Mouse (Mus musculus) hindbrain, embryonic 12.5 days (tissue): ENCODE measurements around the gene Cdc42ep5. TPM values are rescaled to one million over a fixed set of nuclear protein-coding genes. Genes with fewer than 3 reads are reported as not detected.
A peak's percentile ranks its signal among the peaks of the same experiment; 100 is the strongest.

Experiments used
- ATAC-seq: fragments of 200-750 bp; cut with Nextera tagmentation; 2 replicates; pipeline ENCODE4 v1.8.0; 2017; ENCODE audit warnings: moderate TSS enrichment; ENCODE audit not compliant: low FRiP score
- H3K27ac ChIP-seq: fragments of 300-500 bp; sonication (generic); 2 replicates; pipeline ENCODE4 v1.5.1; 2016; ENCODE audit warnings: mild to moderate bottlenecking
- H3K27me3 ChIP-seq: fragments of 300-500 bp; sonication (generic); 2 replicates; pipeline ENCODE4 v1.6.1; 2016; ENCODE audit warnings: mild to moderate bottlenecking
- H3K36me3 ChIP-seq: fragments of 300-500 bp; sonication (generic); 2 replicates; pipeline ENCODE4 v1.6.1; 2016; ENCODE audit warnings: mild to moderate bottlenecking
- H3K4me1 ChIP-seq: fragments of 300-500 bp; sonication (generic); 2 replicates; pipeline ENCODE4 v1.6.1; 2016
- H3K4me2 ChIP-seq: fragments of 300-500 bp; sonication (generic); replicated peaks from 2 replicates; pipeline ENCODE4 v1.6.1; 2016; ENCODE audit warnings: mild to moderate bottlenecking
- H3K4me3 ChIP-seq: fragments of 300-500 bp; sonication (generic); 2 replicates; pipeline ENCODE4 v1.5.1; 2016; ENCODE audit warnings: mild to moderate bottlenecking
- H3K9ac ChIP-seq: fragments of 300-500 bp; sonication (generic); 2 replicates; pipeline ENCODE4 v1.6.1; 2016; ENCODE audit warnings: mild to moderate bottlenecking, moderate library complexity
- H3K9me3 ChIP-seq: fragments of 300-500 bp; sonication (generic); replicated peaks from 2 replicates; pipeline ENCODE4 v1.6.1; 2016; ENCODE audit warnings: mild to moderate bottlenecking
- WGBS: fragments of 180-500 bp; shearing (Covaris S2); methylation state at CpG from one replicate; pipeline ENCODE4 v1.1.7; 2016; 5-methylcytosine and 5-hydroxymethylcytosine counted together
- polyA plus RNA-seq: library from polyadenylated mRNA; unstranded; fragments of >200 nt; fragmentation: Nextera tagmentation; extraction: Ambion mirVana; gene quantifications from 2 replicates; pipeline ENCODE4 v1.2.1, GENCODE M21; 2016

The Cdc42ep5 gene
- polyA plus RNA-seq, 1 experiment from 2014 or later, result 25.7 TPM

GRCm38 (mm10) chr7:4144046-4144445, 20.6 kb downstream of the Cdc42ep5 start:
- WGBS, result 96% methylated on average over 13 of the region's 13 CpGs
- no peak for ATAC-seq
- Histone ChIP-seq H3K36me3 (peaks cover 95% of the 10 kb centered on the region), H3K27me3 (no peaks in the 10 kb centered on the region), H3K4me1 (peaks cover 14% of the 10 kb centered on the region), H3K4me3 (no peak overlapping the region), H3K9me3 (no peaks in the 10 kb centered on the region), H3K9ac (no peak overlapping the region), H3K4me2 (no peak overlapping the region), H3K27ac (no peak overlapping the region)

GRCm38 (mm10) chr7:4143506-4143905, 21.2 kb downstream of the Cdc42ep5 start:
- Histone ChIP-seq H3K27me3 (no peaks in the 10 kb centered on the region), H3K9me3 (no peaks in the 10 kb centered on the region), H3K4me3 (no peak overlapping the region), H3K9ac (no peak overlapping the region), H3K4me2 (no peak overlapping the region), H3K36me3 (peaks cover 97% of the 10 kb centered on the region), H3K4me1 (peaks cover 12% of the 10 kb centered on the region), H3K27ac (no peak overlapping the region)
- 93% methylated on average over 19 of the region's 19 CpGs for WGBS
- ATAC-seq, result no peak

DNA sequence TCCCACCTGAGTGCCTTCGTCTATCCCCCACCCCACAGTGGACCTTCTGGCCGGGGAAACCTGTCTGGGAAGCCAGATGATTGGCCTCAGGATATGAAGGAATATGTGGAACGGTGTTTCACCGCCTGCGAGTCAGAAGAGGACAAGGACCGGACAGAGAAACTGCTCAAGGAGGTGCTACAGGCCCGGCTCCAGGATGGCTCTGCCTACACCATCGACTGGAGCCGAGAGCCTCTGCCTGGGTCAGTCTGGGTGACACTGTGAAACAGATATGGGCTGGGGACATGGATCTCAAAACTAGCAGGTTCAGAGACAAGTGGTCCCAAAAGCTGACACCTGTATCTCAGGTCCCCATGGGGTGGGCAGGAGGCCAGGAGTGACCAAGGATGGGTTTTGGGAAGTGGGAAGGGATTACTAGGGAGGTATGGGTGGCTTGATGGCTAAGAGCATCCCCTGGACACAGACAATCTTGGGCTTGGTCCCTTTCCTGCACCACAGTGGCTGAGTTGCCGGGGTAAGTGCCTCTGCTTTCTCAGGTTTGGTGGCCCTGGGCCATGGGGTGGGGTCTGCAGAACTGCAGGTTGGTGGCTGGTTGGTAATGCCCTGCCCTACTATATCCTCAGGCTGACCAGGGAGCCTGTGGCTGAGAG, 21.7 kb downstream of the Cdc42ep5 start:
- peaks cover 12% of the 10 kb centered on the region for H3K4me1 ChIP-seq
- WGBS, result 98% methylated on average over 10 of the region's 10 CpGs

DNA sequence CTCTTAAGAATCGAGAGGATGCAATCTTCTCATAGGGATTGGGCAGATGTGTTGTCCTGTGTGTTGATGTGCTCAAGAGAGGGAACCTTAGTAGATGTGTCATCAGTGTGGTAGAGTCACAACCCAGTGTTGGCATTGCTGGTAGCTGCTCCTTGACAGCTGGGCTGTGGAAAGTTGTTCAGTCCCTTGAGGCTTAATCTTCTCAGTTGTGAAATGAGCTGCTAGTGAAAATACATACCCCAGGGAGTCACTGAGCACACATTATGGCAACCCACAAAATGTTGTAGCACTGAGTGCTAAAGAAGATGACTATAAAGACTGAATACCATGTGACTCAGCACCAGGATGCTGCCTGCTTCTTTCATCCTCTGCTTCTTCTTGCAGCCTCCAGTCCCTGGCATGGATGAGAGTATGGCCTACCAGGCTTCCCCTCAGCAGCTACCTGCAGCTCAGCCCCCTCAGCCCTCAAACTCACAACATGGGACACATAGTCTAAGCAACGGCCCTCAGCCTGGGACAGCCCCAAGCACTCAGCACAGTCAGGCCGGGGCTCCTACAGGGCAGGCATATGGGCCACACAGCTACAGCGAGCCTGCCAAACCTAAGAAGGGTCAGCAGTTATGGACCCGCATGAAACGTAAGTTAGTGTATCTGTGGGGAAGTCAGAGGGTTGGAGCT, 22.9 kb downstream of the Cdc42ep5 start:
- Histone ChIP-seq H3K27ac (no peak overlapping the region), H3K27me3 (no peaks in the 10 kb centered on the region), H3K4me2 (no peak overlapping the region), H3K36me3 (peaks cover 79% of the 10 kb centered on the region), H3K4me1 (peaks cover 13% of the 10 kb centered on the region), H3K4me3 (no peak overlapping the region), H3K9ac (no peak overlapping the region), H3K9me3 (no peaks in the 10 kb centered on the region)
- WGBS, result 97% methylated on average over 6 of the region's 6 CpGs
- ATAC-seq, result no peak

More for the DNA sequence above, 21.7 kb downstream of the Cdc42ep5 start:
- H3K4me3 ChIP-seq, result no peak overlapping the region
- no peak overlapping the region for H3K9ac ChIP-seq
- no peak for ATAC-seq
- H3K4me2 ChIP-seq, result no peak overlapping the region
- no peaks in the 10 kb centered on the region for H3K9me3 ChIP-seq
- no peak overlapping the region for H3K27ac ChIP-seq
- peaks cover 91% of the 10 kb centered on the region for H3K36me3 ChIP-seq
- H3K27me3 ChIP-seq, result no peaks in the 10 kb centered on the region

- no peaks in the 10 kb centered on the region for H3K27me3 ChIP-seq
- H3K4me2 ChIP-seq, result no peak overlapping the region
- H3K36me3 ChIP-seq, result peaks cover 56% of the 10 kb centered on the region
- H3K9me3 ChIP-seq, result no peaks in the 10 kb centered on the region
- ATAC-seq, result no peak
- H3K4me3 ChIP-seq, result no peak overlapping the region
- H3K9ac ChIP-seq, result no peak overlapping the region
- 94% methylated on average over 5 of the region's 5 CpGs for WGBS
- H3K4me1 ChIP-seq, result peaks cover 15% of the 10 kb centered on the region
- H3K27ac ChIP-seq, result no peak overlapping the region
Measured at GRCm38 (mm10) chr7:4139391-4139790, 25.3 kb downstream of the Cdc42ep5 start.

- H3K4me1 ChIP-seq, result peaks cover 15% of the 10 kb centered on the region
- no peak overlapping the region for H3K4me2 ChIP-seq
- H3K9ac ChIP-seq, result 0 out of 2 replicates have a peak overlapping the region, but pooled peaks have one; percentile 3
- H3K27ac ChIP-seq, result no peak overlapping the region
- no peak for ATAC-seq
- H3K36me3 ChIP-seq, result peaks cover 48% of the 10 kb centered on the region
- no peak overlapping the region for H3K4me3 ChIP-seq
- no peaks in the 10 kb centered on the region for H3K27me3 ChIP-seq
- WGBS, result 94% methylated on average over 7 of the region's 7 CpGs
- H3K9me3 ChIP-seq, result no peaks in the 10 kb centered on the region
Measured at GRCm38 (mm10) chr7:4138671-4139070, 26.0 kb downstream of the Cdc42ep5 start.

- H3K9me3 ChIP-seq, result no peaks in the 10 kb centered on the region
- H3K4me3 ChIP-seq, result peak overlapping the region; percentile 69
- H3K4me2 ChIP-seq, result peak overlapping the region; percentile 75
- peaks cover 47% of the 10 kb centered on the region for H3K36me3 ChIP-seq
- H3K9ac ChIP-seq, result peak overlapping the region; percentile 74; the same call in 1 of the 2 replicates
- no peak for ATAC-seq
- peaks cover 15% of the 10 kb centered on the region for H3K4me1 ChIP-seq
- no peak overlapping the region for H3K27ac ChIP-seq
- H3K27me3 ChIP-seq, result no peaks in the 10 kb centered on the region
- 87% methylated on average over 2 of the region's 2 CpGs for WGBS
Measured at GRCm38 (mm10) chr7:4138181-4138580, 26.5 kb downstream of the Cdc42ep5 start.

- Histone ChIP-seq H3K36me3 (peaks cover 46% of the 10 kb centered on the region), H3K4me1 (peaks cover 15% of the 10 kb centered on the region), H3K27me3 (no peaks in the 10 kb centered on the region), H3K4me2 (peak overlapping the region; percentile 75), H3K9me3 (no peaks in the 10 kb centered on the region), H3K4me3 (peak overlapping the region; percentile 69), H3K9ac (peak overlapping the region; percentile 74), H3K27ac (peak overlapping the region; percentile 96; the same call in 1 of the 2 replicates)
- ATAC-seq, result no peak
- 57% methylated on average over 3 of the region's 3 CpGs for WGBS
Measured at GRCm38 (mm10) chr7:4137746-4138145, 26.9 kb downstream of the Cdc42ep5 start.

- Histone ChIP-seq H3K27me3 (no peaks in the 10 kb centered on the region), H3K27ac (peak within 1 kb of the TSS; percentile 96), H3K9ac (peak within 1 kb of the TSS; percentile 74), H3K9me3 (no peaks in the 10 kb centered on the region), H3K4me1 (peaks cover 15% of the 10 kb centered on the region), H3K4me3 (peak within 1 kb of the TSS; percentile 69), H3K36me3 (peaks cover 45% of the 10 kb centered on the region), H3K4me2 (peak within 1 kb of the TSS; percentile 75)
- ATAC-seq, result peak; percentile 99
- WGBS, result under 1% methylated on average over 68 of the region's 78 CpGs
Measured at GRCm38 (mm10) chr7:4136771-4137531, 27.7 kb downstream of the Cdc42ep5 start, which contains the start of gene Leng8. Gene Leng8 (plus strand): TSS chr7:4137039.

GRCm38 (mm10) chr7:4136404-4136770, 28.3 kb downstream of the Cdc42ep5 start:
- Histone ChIP-seq H3K9ac (peak overlapping the region; percentile 65), H3K4me3 (peak overlapping the region; percentile 69), H3K36me3 (peaks cover 40% of the 10 kb centered on the region), H3K9me3 (no peaks in the 10 kb centered on the region), H3K4me2 (peak overlapping the region; percentile 75), H3K27ac (peak overlapping the region; percentile 96), H3K4me1 (peaks cover 18% of the 10 kb centered on the region), H3K27me3 (no peaks in the 10 kb centered on the region)
- ATAC-seq, result peak; percentile 41
- WGBS, result 0% methylated on average over 16 of the region's 16 CpGs

GRCm38 (mm10) chr7:4134911-4135310, 29.7 kb downstream of the Cdc42ep5 start:
- Histone ChIP-seq H3K4me2 (no peak overlapping the region), H3K36me3 (peaks cover 26% of the 10 kb centered on the region), H3K27ac (no peak overlapping the region), H3K27me3 (no peaks in the 10 kb centered on the region), H3K4me1 (peaks cover 26% of the 10 kb centered on the region), H3K4me3 (no peak overlapping the region), H3K9ac (no peak overlapping the region), H3K9me3 (no peaks in the 10 kb centered on the region)
- WGBS, result 86% methylated on average over 5 of the region's 5 CpGs
- ATAC-seq, result no peak

- no peak overlapping the region for H3K4me3 ChIP-seq
- WGBS, result 87% methylated on average over 7 of the region's 7 CpGs
- no peak overlapping the region for H3K27ac ChIP-seq
- no peaks in the 10 kb centered on the region for H3K9me3 ChIP-seq
- no peak for ATAC-seq
- no peak overlapping the region for H3K4me2 ChIP-seq
- H3K4me1 ChIP-seq, result peaks cover 17% of the 10 kb centered on the region
- no peaks in the 10 kb centered on the region for H3K27me3 ChIP-seq
- peak overlapping the region; percentile 32; the same call in 1 of the 2 replicates for H3K9ac ChIP-seq
- peaks cover 21% of the 10 kb centered on the region for H3K36me3 ChIP-seq
Measured at GRCm38 (mm10) chr7:4132998-4133397, 31.7 kb downstream of the Cdc42ep5 start.
